Mouse (Mus musculus): ENCODE results near the gene Pclaf. TPM values are rescaled to one million over a fixed set of nuclear protein-coding genes. Genes with fewer than 3 reads are reported as not detected.

Pclaf gene
- total RNA-seq (2021) = under 1 TPM; 0.47 to 0.57 TPM
- long read RNA-seq, experiment 1, partial matches to known transcripts = 0 of 1 reads
- long read RNA-seq, experiment 1, other reads (novel, unspliced or antisense) = 0 of 1 reads
- long read RNA-seq, experiment 2 = 0 reads

DNA sequence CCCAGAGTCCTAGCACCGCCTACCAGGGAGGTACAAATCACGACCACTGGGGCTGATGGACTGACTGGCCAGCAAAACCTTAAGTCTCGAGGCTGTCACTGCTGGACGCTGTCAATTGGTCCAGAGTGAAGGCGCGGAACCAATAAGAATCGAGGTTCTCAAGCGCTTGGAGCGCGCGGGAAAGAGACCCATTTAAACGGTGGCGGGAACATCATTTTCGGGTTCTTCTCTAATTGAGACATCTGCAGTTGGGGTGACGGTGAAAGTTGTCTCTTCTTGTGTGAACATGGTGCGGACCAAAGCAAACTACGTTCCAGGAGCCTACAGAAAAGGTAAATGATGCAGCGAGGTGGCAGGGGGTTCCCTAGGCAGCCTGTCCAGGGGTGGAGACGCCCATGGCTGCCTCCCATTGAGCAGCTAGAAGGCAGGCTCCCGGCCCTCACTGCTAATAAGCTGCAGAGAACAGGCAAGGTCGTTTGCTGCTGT, at the start of gene Pclaf:
Gene Pclaf (plus strand): TSS at position 95 of the 486 bp plus-strand sequence.
- DNase-seq = peak; percentile 62 to 77

DNA sequence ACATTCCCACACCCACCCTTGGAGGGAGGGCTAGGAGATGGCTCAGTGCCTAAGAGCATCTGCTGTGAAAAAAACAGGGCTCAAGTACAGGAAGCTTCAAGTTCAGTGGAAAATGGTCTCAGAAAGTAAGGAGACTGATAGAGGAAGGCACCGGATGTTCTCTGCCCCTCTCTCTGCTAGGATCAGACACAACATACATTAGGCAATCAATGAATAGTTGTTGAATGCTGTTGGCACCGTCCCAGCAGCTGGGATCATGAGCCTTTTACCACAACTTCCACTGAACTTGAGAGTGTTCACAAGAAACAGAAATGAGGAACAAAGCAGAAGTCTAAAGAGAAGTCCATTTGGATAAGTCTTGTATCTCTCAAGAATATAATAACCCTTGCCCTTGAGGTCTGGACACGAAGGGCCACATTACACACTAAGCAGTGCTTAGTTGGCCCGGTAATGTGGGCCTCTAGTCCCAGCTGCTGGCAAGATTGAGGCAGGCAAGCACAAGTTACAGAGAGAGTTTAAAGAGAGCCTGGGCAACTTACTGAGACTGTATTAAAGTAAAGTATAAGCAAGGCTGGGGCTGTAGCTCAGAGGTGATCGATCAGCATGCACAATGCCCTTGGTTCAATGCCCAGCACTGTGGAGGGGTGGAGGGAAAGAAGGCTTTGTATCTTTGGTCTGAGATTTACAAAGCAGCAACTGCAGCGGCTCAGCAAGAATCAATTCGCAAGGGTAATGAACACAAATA, 45.4 kb upstream of the Pclaf start:
- peak; percentile 40 to 45 for DNase-seq

DNA sequence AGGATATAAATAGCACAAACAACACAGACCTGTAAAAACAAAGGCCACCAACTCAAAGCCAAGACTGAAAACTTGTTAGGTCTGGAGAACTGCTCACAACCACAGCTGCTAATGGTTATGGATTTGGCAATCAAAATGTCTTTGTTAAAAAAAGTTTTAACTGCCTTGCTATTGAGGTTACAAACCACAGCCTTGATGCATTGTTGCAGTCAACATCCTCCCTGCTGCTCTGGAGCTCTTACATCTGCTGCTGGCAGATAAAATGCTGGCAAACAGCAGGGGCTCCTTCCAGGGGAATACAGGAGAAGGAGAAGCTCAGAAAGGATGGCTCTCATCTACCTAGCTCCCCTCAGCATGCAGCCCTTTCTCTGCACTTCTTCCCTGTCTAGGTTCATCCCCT, 41.9 kb upstream of the Pclaf start:
- DNase-seq = peak; percentile 18 to 32

DNA sequence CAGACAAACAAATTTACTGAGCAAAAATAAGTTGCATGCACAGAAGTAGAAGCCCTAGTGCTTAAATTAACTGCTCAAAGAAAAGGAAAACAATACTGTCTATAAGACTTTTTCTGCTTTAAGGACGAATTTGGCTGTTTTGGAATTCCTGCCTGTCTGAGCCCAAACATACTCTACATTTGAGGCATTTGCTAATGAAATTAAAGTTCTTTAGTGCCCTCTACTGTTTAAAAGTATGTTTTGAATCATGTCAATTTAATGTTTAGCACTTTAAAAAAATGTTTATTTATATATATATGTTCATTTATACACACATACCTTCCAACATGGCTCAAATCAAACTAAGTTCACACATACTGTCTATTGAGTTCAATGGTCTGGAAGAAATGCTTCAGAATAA, 39.8 kb upstream of the Pclaf start:
- DNase-seq = peak in 1 of 2 experiments; percentile 25

DNA sequence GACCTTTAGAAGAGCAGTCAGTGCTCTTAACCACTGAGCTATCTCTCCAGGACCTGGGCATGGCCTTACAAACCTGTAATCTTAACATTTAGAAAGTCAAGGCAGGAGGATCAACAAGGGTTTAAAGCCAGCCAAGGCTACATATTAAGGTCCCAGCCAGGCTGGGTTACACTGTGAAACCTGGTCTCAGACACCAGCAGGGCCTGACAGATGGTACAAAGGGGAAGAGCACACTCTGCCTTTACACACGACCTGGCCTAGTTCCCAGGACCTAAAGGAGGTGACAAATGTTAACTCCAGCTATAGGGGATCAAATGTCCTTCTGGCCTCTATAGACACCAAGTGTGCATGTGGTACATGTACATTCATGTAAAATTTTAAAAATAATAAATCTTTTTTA, 30.4 kb upstream of the Pclaf start:
- no peak for DNase-seq

DNA sequence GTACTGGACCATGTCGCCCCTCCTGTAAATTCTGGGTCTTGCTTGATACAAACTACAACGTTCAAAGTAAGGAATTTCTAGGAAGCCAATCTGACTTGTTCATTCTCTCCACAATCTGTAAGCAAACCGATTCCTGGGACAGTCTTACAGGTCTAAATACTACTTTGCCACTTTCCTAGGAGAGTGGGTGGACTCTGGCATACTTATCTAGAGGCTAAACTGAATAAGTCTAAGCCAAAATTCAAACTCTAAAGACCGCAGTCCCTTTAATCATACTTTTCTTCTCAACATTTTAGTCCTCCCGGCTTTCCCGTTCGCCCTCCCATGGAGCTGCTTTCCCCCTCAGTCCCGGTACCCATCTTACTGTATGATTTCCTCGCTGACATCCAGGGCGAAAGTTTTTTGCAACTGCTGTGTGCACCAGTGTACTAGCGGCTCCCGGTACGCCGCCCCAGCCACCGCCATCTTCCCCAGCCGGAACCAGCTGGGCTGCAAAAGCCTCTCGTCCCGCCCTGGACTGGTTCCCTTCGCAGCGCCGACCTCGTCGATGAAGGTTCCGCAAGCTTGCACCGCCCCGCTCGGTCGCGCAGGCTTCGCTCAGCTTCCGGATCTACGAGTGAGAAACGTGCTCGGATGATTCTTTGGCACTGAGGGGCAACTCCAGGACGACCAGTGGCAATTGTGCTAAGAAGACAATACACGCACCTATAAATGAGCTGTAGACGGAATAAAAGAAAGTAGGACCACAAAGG, 5.3 kb upstream of the Pclaf start:
- peak; percentile 93 to 94 for DNase-seq

DNA sequence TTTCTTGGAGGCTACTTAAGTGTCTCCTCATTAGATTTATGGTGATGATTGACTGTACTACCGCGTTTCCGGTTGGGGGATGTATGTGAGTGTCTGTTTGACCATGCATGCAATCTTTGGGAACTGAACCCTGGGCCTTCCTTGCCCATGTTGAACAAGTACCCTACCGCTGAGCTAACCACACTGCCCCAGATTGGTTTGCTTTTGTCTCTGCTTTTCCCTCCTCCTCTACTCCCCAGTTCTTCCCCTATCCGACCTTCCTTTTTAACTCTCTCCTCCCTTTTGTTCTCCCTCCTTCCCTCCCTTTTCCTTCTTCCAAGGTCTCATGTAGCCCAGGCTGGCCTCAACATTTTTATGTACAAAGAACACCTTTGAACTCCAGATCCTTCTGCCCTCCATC, 1.1 kb downstream of the Pclaf start:
- DNase-seq = no peak

DNA sequence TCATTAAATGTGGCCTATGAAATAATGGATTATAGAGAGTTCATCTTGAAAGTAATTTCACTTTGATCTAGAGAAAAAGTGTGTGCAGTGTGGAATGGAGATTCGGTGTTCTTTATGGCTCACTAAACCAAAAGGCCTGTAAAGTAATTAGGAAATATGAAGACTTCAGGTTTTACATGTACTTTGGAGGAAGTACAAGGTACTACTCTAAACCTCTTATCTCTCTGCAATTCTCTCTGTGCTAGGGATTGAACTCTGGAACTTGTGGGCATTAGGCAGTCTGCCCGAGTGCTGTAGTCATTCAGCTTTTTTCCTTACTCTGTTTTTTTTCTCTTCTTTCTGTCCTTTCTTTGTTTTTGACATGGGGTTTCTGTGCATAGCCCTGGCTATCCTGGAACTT, 6.9 kb downstream of the Pclaf start:
- no peak for DNase-seq

DNA sequence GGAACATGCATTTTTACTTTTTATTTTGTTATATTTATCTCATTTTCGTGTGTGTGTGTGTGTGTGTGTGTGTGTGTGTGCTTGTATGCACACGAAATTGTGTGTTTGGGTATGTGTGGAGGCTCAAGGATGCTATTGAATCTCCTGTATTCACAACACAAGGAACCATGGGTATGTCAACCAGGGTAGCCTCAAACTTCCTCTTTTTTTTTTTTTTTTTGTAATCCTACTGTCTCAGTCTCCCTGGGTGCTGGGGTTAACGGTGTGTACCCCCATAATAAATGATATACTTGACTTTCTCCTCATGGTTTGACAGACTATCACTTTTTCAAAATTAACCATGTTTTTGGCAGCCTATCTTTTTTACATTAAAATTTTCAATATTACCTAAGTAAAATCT, 12.8 kb downstream of the Pclaf start:
- no peak for DNase-seq

DNA sequence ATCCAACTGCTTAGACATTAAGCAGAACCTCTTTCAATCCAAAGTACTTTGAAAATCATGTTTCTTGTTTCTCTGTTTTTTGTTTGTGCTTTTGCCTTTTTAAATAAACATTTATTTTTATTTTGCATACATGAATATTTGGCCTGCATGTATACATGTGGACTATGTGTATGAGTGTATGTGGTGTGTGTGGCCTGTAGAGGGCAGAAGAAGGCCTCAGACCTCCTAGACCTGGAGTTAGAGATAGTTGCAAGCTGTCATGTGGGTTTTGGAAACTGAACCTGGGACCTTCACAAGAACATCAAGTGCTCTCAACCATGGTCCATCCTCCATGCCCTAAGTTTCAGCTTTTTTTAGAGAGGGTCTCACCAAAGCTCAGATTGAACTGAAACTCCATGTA, 13.4 kb downstream of the Pclaf start:
- DNase-seq = no peak

DNA sequence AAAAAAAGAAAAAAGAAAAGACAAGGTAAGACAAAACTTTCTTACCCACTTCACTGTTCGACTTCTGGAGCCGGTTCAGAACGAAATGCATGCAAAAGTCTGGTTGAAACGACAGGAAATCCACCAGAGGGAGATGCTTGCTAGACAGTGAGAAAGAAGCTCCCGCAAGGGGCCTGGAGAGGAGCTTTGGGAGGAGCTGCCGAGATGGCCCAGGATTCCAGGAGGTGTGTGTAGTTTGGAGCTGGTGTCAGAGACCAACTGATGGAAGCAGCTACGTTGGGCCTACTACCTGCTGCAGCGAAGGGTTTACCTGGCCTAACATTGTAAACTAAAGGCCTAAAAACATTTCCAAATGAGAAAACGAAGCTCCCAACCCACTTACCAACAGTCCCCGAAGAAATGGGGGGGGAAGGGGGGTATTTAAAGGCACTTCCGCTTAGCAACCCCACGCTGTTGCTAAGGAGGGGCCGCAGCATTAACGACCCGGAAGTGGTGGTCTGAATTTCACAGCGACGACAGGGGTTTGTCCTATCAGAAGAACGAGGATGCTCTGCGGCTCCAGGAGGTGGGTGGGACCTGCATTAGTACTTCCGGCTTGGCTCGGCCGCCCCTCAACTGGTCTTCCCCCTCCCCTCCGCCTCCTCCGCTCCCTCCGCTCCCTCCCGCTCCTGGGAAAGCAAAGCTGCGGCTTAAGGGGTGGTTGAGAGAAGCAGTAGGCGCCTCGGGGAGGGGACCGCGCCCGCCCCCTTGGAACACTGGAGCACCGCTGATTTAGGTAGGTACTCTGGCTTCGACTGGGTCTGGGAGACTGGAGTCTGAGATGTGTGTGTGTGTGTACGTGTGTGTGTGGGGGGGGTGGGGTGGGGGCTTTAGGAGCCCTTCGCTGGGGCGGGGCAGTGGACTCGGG, 18.6 kb downstream of the Pclaf start, which contains the start of the genes Trip4 and Csnk1g1:
Gene Trip4 (minus strand): TSS at position 401 of the 907 bp plus-strand sequence.
Gene Csnk1g1 (plus strand): TSS at position 531 of the 907 bp plus-strand sequence.
- peak; percentile 94 to 98 for DNase-seq

DNA sequence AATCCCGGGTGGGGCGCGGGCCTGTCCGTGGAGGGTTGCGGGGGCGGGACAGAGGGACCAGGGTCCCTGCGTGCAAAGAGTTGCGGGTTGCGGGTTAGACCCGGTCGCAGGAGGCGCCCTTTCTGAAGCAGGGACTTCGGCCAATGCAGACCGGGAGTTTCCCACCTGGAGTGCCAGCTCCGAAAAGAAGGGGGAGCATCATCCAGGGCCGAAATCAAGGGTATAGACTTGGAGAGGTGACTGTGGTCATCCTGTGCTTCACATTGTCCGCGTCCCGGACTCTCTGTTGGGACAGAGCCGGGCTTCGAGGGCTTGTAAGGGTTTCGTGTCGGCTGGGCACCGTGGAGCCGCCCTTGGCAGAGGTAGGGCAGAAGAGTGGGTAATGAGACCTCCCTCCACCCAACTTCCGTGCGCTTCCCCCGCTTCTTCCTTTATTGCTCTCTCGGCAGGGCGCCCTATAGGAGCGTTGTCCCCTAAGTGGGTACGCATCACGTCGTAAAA, 19.3 kb downstream of the Pclaf start:
- peak in 1 of 2 experiments; percentile 74 for DNase-seq

DNA sequence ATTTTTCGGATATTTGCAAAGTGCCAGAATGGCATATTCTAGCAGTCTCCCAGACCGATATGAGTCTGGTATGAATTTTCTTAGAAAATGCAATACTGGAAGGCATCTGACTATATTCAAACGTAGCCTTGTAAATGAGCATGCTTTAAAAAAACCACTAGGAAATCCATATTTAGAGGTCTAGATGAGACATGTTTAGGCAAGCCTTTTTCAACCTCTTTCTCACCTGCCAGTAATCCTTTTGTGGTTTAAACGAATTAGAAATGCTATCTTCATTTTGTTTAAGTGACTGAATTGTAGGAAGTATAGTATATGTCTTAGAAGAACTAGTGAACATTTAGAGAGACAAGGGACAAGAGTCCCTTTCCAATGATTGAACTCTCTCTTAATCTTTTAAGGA, 19.8 kb downstream of the Pclaf start:
- no peak for DNase-seq

DNA sequence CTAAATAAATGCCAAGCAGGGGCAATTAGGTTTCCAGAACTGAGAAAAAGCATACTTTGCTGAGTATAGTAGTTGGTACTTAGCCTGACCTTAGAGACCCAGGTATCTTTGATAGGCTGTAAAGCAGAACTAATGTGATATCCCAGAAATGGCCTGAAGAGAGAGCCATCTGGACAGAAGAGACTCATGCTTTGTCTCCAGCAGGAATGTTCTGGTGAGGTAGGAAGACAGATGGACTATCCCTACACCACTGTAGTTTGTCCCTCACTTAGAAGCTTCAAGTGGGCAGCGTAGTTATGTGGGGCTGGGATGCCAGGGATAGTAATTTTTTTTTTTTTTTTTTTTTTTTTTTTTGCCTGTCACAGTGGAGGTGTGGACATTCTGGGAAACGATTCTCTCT, 23.9 kb downstream of the Pclaf start:
- no peak for DNase-seq

DNA sequence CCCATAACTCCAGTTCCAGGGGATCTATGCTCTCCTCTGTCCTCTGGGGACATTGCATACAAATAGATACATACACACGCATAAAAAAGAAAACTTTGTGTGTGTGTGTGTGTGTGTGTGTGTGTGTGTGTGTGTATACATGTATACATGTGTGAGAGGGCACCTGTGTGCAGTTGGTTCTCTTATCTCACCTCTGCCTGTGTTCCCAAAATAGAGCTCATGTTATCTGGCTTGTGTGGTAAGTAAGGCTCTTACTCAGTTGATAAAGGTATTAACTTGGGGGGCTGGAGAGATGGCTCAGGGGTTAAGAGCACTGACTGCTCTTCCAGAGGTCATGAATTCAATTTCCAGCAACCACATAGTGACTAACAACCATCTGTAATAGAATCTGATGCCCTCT, 27.0 kb downstream of the Pclaf start:
- no peak for DNase-seq

DNA sequence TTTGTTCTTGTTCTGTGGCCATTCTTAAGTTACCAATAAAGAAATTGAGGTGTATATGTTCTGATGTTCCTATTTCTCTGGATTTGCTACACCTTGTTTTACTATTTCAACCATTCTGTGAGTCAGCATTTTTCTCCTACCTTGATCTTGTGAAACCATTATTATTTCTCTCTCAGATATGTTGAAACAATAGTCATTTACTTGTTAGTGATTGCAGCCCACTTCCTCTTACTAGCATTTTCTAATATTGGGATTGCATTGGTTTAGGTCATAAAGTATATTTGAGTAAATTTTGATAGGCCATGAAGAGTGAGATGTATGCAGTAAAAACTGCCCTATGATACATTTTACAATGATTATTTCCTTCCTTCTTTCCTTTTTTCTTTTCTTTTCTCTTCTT, 38.4 kb downstream of the Pclaf start:
- no peak for DNase-seq

DNA sequence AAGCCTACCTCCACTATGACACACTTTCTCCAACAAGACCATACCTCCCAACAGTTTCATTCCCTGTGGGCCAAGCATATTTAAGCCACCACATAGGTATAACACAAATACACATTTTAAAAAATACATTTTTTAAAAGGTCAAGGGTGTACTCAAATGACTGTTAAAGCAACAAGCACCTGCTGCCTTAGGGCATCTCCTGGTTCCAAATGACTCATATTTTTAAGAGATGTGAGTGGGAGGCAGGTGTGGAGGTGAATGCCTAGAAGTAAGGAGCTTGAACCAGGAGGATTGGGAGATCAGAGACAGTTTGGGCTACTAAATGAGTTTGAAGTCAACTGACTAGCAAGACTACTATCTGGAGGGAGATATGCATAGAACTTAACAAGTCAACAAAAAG, 39.8 kb downstream of the Pclaf start:
- no peak for DNase-seq

DNA sequence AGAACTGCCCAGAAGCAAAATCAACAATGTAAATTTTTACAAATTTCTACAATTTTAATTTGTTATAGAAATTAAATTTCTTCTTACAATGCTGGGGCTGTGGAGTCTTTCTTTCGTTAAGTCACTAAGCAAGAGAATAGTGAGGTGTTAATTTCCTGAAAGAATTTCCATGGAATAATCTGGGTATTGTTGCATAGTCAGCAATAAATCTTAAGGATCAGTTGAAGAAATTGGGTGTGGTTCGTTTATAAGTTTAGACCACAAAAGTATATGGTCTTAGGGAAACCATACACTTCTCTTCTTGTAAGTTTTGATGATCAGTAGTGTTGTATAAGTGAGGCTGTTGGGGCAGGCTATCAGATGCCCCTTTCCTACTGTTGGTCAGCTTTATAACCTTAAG, 47.5 kb downstream of the Pclaf start:
- DNase-seq = no peak

DNA sequence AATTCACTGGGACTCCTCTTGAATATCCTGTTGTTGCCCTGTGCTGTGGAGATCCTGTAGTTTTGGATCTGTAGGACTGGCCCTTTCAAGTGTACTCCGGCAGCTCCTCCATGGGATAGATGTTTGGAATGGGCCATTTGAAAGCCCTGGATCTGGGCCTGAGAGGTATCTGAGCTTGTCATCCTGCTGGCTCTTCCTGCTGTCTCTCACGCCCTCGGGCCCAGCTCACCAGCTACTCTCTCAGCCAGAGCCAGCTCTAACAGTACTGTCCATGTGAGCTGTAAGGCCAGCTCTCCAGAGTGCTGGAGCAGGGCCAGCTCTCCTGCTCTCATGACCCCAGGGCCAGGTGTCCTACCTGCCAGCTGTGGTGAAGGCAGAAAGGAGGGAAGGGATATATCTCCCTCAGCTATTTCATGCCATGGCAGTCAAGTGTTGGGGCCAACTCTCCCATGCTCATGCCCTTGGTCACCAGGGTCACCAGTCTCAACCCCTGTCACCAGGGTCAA, 61.1 kb downstream of the Pclaf start:
- DNase-seq = no peak

Measured in heart, adult 18-20 months (tissue).